Mouse (Mus musculus): ENCODE results near the gene Pacs1. TPM values are rescaled to one million over a fixed set of nuclear protein-coding genes. Genes with fewer than 3 reads are reported as not detected.
"Not testable (repeated sequence)": the region's sequence is repeated elsewhere in the genome, so short reads cannot be mapped to it uniquely, and the experiment has no call there.

Pacs1 gene
- polyA plus RNA-seq, 1 experiment from 2014 or later: 9.3 TPM

DNA sequence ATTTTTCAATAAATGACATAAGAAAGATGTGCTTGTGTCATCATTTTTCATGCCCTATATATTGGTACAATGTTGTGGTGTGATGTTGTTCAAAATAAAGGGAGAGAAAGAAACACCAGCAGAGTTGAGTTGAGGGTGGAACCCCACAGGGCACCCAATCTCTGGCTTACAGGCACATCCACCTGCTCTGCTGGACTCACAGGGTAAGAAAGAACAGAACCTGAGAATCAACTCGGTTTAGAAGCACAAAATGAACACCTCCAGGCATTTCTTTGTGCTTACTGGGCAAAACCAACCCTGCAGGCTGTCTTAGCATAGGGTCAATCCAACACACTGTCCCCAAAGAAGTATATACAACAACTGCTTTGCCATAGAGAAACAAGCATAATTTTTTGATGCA is 1.5 kb downstream of the Pacs1 start:
- DNase-seq (ENCODE audit: low spot score): no peak
- Histone ChIP-seq H3K27me3 (replicated peaks; ENCODE audit: insufficient read depth, low read length) (no peaks in the 10 kb centered on the region), H3K36me3 (ENCODE audit: insufficient read depth, low read length) (peaks cover 8% of the 10 kb centered on the region; the same call in 1 of the 2 replicates), H3K4me3 (ENCODE audit: low read depth, low read length) (no peak overlapping the region), H3K4me1 (ENCODE audit: insufficient read depth, low read depth, low read length) (peaks cover 10% of the 10 kb centered on the region; the same call in 1 of the 2 replicates), H3K4me2 (replicated peaks; ENCODE audit: low read depth, low read length) (peak overlapping the region; percentile 97), H3K9me3 (ENCODE audit: low read length) (no peaks in the 10 kb centered on the region), H3K27ac (ENCODE audit: low read length) (no peak overlapping the region), H3K9ac (replicated peaks; ENCODE audit: low read depth) (no peak overlapping the region)
- no peak for TF ChIP-seq CTCF (IDR thresholded peaks at IDR 0.05)
- TF ChIP-seq EP300 (IDR thresholded peaks at IDR 0.05): no peak
- 43% methylated on average over 1 of the region's 1 CpGs for WGBS
- no peak for ATAC-seq

DNA sequence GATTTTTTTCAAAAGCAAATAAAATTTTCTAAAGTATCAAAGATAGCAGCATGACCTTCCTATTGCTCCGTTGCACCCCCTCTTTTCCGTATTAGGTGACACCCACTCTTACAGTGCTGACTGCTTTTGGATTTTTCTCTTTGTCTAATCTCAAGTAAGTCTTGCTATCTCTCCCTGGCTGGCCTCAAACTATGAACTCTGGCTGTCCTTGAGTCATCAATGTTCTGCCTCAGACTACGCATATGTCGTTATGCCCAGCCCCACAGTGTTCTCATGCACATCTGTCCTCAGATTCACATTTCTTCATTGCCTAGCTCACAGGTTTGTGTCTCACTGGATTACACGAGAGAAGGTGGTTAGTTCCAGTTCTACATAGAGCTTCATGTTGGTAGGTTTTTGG is 3.5 kb downstream of the Pacs1 start:
- H3K27ac ChIP-seq (ENCODE audit: low read length): no peak overlapping the region
- TF ChIP-seq EP300 (IDR thresholded peaks at IDR 0.05): no peak
- TF ChIP-seq CTCF (IDR thresholded peaks at IDR 0.05): no peak
- no peak overlapping the region for H3K9ac ChIP-seq (replicated peaks; ENCODE audit: low read depth)
- peaks cover 10% of the 10 kb centered on the region; the same call in 1 of the 2 replicates for H3K4me1 ChIP-seq (ENCODE audit: insufficient read depth, low read depth, low read length)
- no peak overlapping the region for H3K4me2 ChIP-seq (replicated peaks; ENCODE audit: low read depth, low read length)
- no peaks in the 10 kb centered on the region for H3K36me3 ChIP-seq (ENCODE audit: insufficient read depth, low read length)
- no peak for DNase-seq (ENCODE audit: low spot score)
- ATAC-seq: no peak
- H3K27me3 ChIP-seq (replicated peaks; ENCODE audit: insufficient read depth, low read length): no peaks in the 10 kb centered on the region
- WGBS: 78% methylated on average over 5 of the region's 5 CpGs
- H3K4me3 ChIP-seq (ENCODE audit: low read depth, low read length): no peak overlapping the region
- H3K9me3 ChIP-seq (ENCODE audit: low read length): no peaks in the 10 kb centered on the region

DNA sequence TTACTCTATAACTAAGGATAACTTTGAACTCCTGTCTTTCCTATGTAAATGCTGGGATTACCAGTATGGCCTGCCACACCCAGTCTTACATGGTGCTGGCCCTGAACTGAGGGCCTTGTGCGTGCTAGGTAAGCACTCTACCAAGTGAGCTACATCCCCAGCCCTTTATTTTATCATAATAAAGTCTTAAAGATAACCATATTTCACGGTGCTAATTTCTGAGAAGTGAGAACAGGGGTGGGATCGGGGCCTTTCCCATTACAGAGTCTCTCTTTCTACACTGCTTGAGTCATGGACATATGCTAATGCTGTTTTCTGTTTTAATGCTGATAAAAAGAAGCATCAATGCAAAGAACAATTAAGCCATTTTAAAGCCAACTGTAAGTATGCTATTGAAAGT is 4.0 kb downstream of the Pacs1 start:
- ATAC-seq (no peak), DNase-seq (ENCODE audit: low spot score) (no peak)
- Histone ChIP-seq H3K4me1 (ENCODE audit: insufficient read depth, low read depth, low read length) (peaks cover 9% of the 10 kb centered on the region; the same call in 1 of the 2 replicates), H3K4me2 (replicated peaks; ENCODE audit: low read depth, low read length) (no peak overlapping the region), H3K9me3 (ENCODE audit: low read length) (no peaks in the 10 kb centered on the region), H3K27ac (ENCODE audit: low read length) (no peak overlapping the region), H3K9ac (replicated peaks; ENCODE audit: low read depth) (0 out of 2 replicates have a peak overlapping the region, but pooled peaks have one; percentile 19), H3K4me3 (ENCODE audit: low read depth, low read length) (no peak overlapping the region), H3K36me3 (ENCODE audit: insufficient read depth, low read length) (no peaks in the 10 kb centered on the region), H3K27me3 (replicated peaks; ENCODE audit: insufficient read depth, low read length) (no peaks in the 10 kb centered on the region)
- TF ChIP-seq CTCF (IDR thresholded peaks at IDR 0.05) (no peak), EP300 (IDR thresholded peaks at IDR 0.05) (no peak)
- WGBS: 83% methylated on average over 3 of the region's 3 CpGs

DNA sequence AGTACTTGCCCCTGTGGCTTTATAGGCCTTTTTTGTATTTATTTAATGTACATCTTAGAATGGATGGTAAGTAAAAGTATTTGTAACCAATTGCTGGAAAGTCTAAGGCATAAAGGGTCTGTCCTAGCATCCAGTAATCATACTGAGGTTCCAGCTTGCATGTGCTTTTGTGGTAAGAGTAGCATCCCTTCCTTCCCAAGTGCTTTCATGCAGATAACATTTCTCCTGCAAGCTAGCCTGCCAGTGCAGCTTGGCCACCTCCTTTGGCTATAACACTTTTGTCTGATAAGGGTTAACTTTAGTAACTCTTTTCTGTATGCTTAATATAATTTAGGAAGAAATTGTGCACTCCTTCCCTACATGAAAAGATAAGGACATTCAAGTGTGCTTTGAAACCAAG is 4.9 kb downstream of the Pacs1 start:
- no peaks in the 10 kb centered on the region for H3K36me3 ChIP-seq (ENCODE audit: insufficient read depth, low read length)
- TF ChIP-seq EP300 (IDR thresholded peaks at IDR 0.05) (no peak), CTCF (IDR thresholded peaks at IDR 0.05) (no peak)
- H3K4me1 ChIP-seq (ENCODE audit: insufficient read depth, low read depth, low read length): 0 out of 2 replicates have a peak, but pooled peaks cover 6% of the 10 kb centered on the region
- H3K9ac ChIP-seq (replicated peaks; ENCODE audit: low read depth): no peak overlapping the region
- no peak for ATAC-seq
- no peak overlapping the region for H3K27ac ChIP-seq (ENCODE audit: low read length)
- H3K27me3 ChIP-seq (replicated peaks; ENCODE audit: insufficient read depth, low read length): no peaks in the 10 kb centered on the region
- H3K4me2 ChIP-seq (replicated peaks; ENCODE audit: low read depth, low read length): no peak overlapping the region
- H3K4me3 ChIP-seq (ENCODE audit: low read depth, low read length): no peak overlapping the region
- H3K9me3 ChIP-seq (ENCODE audit: low read length): no peaks in the 10 kb centered on the region
- DNase-seq (ENCODE audit: low spot score): no peak

DNA sequence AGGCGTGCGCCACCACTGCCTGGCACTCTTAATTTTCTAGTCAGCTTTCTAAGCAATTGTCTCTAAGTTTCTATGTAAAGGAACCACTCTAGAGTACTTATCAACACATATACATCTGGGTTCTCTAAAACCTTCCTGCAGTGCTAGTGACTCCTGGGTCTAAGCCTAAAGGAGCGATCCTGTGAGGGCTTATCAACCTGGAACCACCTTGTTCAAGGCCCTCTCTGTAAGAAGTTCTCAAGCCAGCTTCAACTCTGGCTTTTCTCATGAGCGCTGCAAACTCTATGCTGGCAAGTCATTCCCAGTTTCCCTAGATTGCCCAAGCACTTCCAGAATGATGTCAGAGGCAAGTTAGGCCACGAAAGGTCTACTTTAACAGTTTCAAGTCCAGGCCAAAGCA is 5.9 kb downstream of the Pacs1 start:
- Histone ChIP-seq H3K27ac (ENCODE audit: low read length) (no peak overlapping the region), H3K4me2 (replicated peaks; ENCODE audit: low read depth, low read length) (no peak overlapping the region), H3K4me1 (ENCODE audit: insufficient read depth, low read depth, low read length) (0 out of 2 replicates have a peak, but pooled peaks cover 5% of the 10 kb centered on the region), H3K36me3 (ENCODE audit: insufficient read depth, low read length) (no peaks in the 10 kb centered on the region), H3K9me3 (ENCODE audit: low read length) (no peaks in the 10 kb centered on the region), H3K27me3 (replicated peaks; ENCODE audit: insufficient read depth, low read length) (no peaks in the 10 kb centered on the region), H3K9ac (replicated peaks; ENCODE audit: low read depth) (no peak overlapping the region), H3K4me3 (ENCODE audit: low read depth, low read length) (no peak overlapping the region)
- WGBS: 90% methylated on average over 5 of the region's 5 CpGs
- ATAC-seq: no peak
- TF ChIP-seq EP300 (IDR thresholded peaks at IDR 0.05) (no peak), CTCF (IDR thresholded peaks at IDR 0.05) (no peak)
- no peak for DNase-seq (ENCODE audit: low spot score)

DNA sequence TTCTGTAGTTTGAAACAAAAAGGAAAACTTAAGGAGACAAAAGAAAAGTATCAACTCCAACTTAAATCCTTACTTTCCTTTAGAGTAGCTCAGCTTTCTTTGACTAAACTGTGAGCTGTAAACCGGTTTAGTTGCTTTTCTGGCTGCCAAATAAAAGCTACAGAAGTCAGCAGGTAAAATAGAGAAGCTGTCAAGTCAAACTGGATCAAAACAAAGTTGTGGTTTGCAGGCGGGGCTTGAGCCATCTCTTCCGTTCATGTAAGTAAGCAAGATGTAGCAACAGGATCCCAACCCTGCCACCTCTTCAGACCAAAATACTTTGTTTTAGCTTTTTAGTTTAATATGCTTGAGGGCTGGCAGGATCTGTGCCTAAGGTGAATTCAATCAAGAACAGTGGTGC is 15.8 kb downstream of the Pacs1 start:
- no peak overlapping the region for H3K4me2 ChIP-seq (replicated peaks; ENCODE audit: low read depth, low read length)
- DNase-seq (ENCODE audit: low spot score) (peak; percentile 40), ATAC-seq (no peak)
- 34% methylated on average over 3 of the region's 3 CpGs for WGBS
- 0 out of 2 replicates have a peak overlapping the region, but pooled peaks have one; percentile 21 for H3K27ac ChIP-seq (ENCODE audit: low read length)
- H3K4me1 ChIP-seq (ENCODE audit: insufficient read depth, low read depth, low read length): no peaks in the 10 kb centered on the region
- no peaks in the 10 kb centered on the region for H3K9me3 ChIP-seq (ENCODE audit: low read length)
- no peaks in the 10 kb centered on the region for H3K27me3 ChIP-seq (replicated peaks; ENCODE audit: insufficient read depth, low read length)
- H3K4me3 ChIP-seq (ENCODE audit: low read depth, low read length): no peak overlapping the region
- H3K9ac ChIP-seq (replicated peaks; ENCODE audit: low read depth): no peak overlapping the region
- H3K36me3 ChIP-seq (ENCODE audit: insufficient read depth, low read length): no peaks in the 10 kb centered on the region
- TF ChIP-seq CTCF (IDR thresholded peaks at IDR 0.05) (no peak), EP300 (IDR thresholded peaks at IDR 0.05) (no peak)

DNA sequence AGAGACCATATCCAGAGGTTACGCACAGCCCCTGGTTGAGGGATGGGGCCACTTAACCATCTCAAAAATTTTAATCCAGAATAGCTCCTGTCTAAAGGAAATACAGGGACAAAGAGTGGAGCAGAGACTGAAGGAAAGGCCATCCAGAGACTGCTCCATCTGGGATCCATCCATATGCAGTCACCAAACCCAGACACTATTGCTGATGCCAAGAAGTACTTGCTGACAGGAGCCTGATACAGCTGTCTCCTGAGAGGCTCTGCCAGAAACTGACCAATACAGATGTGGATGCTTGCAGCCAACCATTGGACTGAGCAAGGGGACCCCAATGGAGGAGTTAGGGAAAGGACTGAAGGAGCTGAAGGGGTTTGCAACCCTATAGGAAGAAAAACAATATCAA is 35.9 kb downstream of the Pacs1 start:
- not testable (repeated sequence) for H3K27me3 ChIP-seq (replicated peaks; ENCODE audit: insufficient read depth, low read length); H3K27ac ChIP-seq (ENCODE audit: low read length); H3K4me3 ChIP-seq (ENCODE audit: low read depth, low read length); H3K9ac ChIP-seq (replicated peaks; ENCODE audit: low read depth); H3K36me3 ChIP-seq (ENCODE audit: insufficient read depth, low read length); H3K4me1 ChIP-seq (ENCODE audit: insufficient read depth, low read depth, low read length); H3K4me2 ChIP-seq (replicated peaks; ENCODE audit: low read depth, low read length); H3K9me3 ChIP-seq (ENCODE audit: low read length)
- DNase-seq (ENCODE audit: low spot score) (peak; percentile 54), ATAC-seq (peak; percentile 56; the same call in 1 of the 2 replicates)
- 74% methylated on average over 1 of the region's 1 CpGs for WGBS

All from lung, postnatal 0 days (tissue).